Mouse (Mus musculus) midbrain, embryonic 13.5 days (tissue): Measurements from ENCODE around the gene Nfyc. TPM values are rescaled to one million over a fixed set of nuclear protein-coding genes. Genes with fewer than 3 reads are reported as not detected.

ENCODE experiments used
- ATAC-seq: fragments of 200-750 bp; cut with Nextera tagmentation; 2 replicates; pipeline ENCODE4 v1.8.0; 2017; ENCODE audit warnings: mild to moderate bottlenecking, moderate TSS enrichment, moderate library complexity
- H3K27ac ChIP-seq: fragments of 300-500 bp; sonication (generic); 2 replicates; pipeline ENCODE4 v1.5.1; 2015; ENCODE audit warnings: inconsistent platforms, mild to moderate bottlenecking, moderate library complexity
- H3K27me3 ChIP-seq: fragments of 300-500 bp; sonication (generic); 2 replicates; pipeline ENCODE4 v1.6.1; 2015; ENCODE audit warnings: mild to moderate bottlenecking, inconsistent platforms
- H3K36me3 ChIP-seq: fragments of 300-500 bp; sonication (generic); 2 replicates; pipeline ENCODE4 v1.6.1; 2015; ENCODE audit warnings: mild to moderate bottlenecking, inconsistent platforms
- H3K4me1 ChIP-seq: fragments of 300-500 bp; sonication (generic); replicated peaks from 2 replicates; pipeline ENCODE4 v1.6.1; 2015; ENCODE audit warnings: inconsistent platforms
- H3K4me2 ChIP-seq: fragments of 300-500 bp; sonication (generic); replicated peaks from 2 replicates; pipeline ENCODE4 v1.6.1; 2015; ENCODE audit warnings: moderate library complexity, mild to moderate bottlenecking, inconsistent platforms
- H3K4me3 ChIP-seq: fragments of 300-500 bp; sonication (generic); replicated peaks from 2 replicates; pipeline ENCODE4 v1.5.1; 2015; ENCODE audit warnings: mild to moderate bottlenecking, inconsistent platforms
- H3K9ac ChIP-seq: fragments of 300-500 bp; sonication (generic); replicated peaks from 2 replicates; pipeline ENCODE4 v1.6.1; 2015; ENCODE audit warnings: mild to moderate bottlenecking, inconsistent platforms
- H3K9me3 ChIP-seq: fragments of 300-500 bp; sonication (generic); 2 replicates; pipeline ENCODE4 v1.6.1; 2016; ENCODE audit warnings: mild to moderate bottlenecking, inconsistent platforms
- WGBS: fragments of 180-500 bp; shearing (Covaris S2); methylation state at CpG from one replicate; pipeline ENCODE4 v1.1.7; 2015; 5-methylcytosine and 5-hydroxymethylcytosine counted together
- polyA plus RNA-seq: library from polyadenylated mRNA; unstranded; fragments of >200 nt; fragmentation: Nextera tagmentation; extraction: Ambion mirVana; gene quantifications from 2 replicates; pipeline ENCODE4 v1.2.1, GENCODE M21; 2015

Nfyc gene
- polyA plus RNA-seq, 1 experiment from 2014 or later, result 87.1 TPM

GRCm38 (mm10) chr4:120854588-120855319 lies 23.4 kb upstream of the Nfyc start, which contains the start of gene Rims3:
Gene Rims3, plus strand, starts transcription at chr4:120854816.
- peak within 1 kb of the TSS; percentile 76 for H3K9ac ChIP-seq
- no peaks in the 10 kb centered on the region for H3K36me3 ChIP-seq
- H3K27me3 ChIP-seq, result peaks cover 35% of the 10 kb centered on the region
- 1% methylated on average over 63 of the region's 68 CpGs for WGBS
- no peaks in the 10 kb centered on the region for H3K9me3 ChIP-seq
- H3K4me1 ChIP-seq, result peaks cover 21% of the 10 kb centered on the region
- peak; percentile 72 for ATAC-seq
- peak within 1 kb of the TSS; percentile 65 for H3K4me3 ChIP-seq
- no peak within 1 kb of the TSS for H3K27ac ChIP-seq
- H3K4me2 ChIP-seq, result peak within 1 kb of the TSS; percentile 85

GRCm38 (mm10) chr4:120850946-120851345 lies 19.6 kb upstream of the Nfyc start:
- Histone ChIP-seq H3K4me2 (no peak overlapping the region), H3K4me1 (peaks cover 8% of the 10 kb centered on the region), H3K4me3 (no peak overlapping the region), H3K27ac (no peak overlapping the region), H3K36me3 (no peaks in the 10 kb centered on the region), H3K9me3 (no peaks in the 10 kb centered on the region), H3K27me3 (peaks cover 31% of the 10 kb centered on the region), H3K9ac (no peak overlapping the region)
- ATAC-seq, result peak; percentile 25; the same call in 1 of the 2 replicates
- WGBS, result 3% methylated on average over 10 of the region's 10 CpGs

GRCm38 (mm10) chr4:120849451-120849850 lies 18.1 kb upstream of the Nfyc start:
- H3K9ac ChIP-seq, result 0 out of 2 replicates have a peak overlapping the region, but pooled peaks have one; percentile 1
- no peak overlapping the region for H3K4me3 ChIP-seq
- ATAC-seq, result no peak
- H3K27ac ChIP-seq, result no peak overlapping the region
- no peak overlapping the region for H3K4me2 ChIP-seq
- H3K36me3 ChIP-seq, result no peaks in the 10 kb centered on the region
- H3K27me3 ChIP-seq, result peaks cover 25% of the 10 kb centered on the region
- no peaks in the 10 kb centered on the region for H3K9me3 ChIP-seq
- H3K4me1 ChIP-seq, result no peaks in the 10 kb centered on the region
- 72% methylated on average over 11 of the region's 11 CpGs for WGBS

GRCm38 (mm10) chr4:120848909-120849308 lies 17.5 kb upstream of the Nfyc start:
- Histone ChIP-seq H3K36me3 (no peaks in the 10 kb centered on the region), H3K4me2 (no peak overlapping the region), H3K9ac (no peak overlapping the region), H3K9me3 (no peaks in the 10 kb centered on the region), H3K4me3 (no peak overlapping the region), H3K27ac (no peak overlapping the region), H3K4me1 (no peaks in the 10 kb centered on the region), H3K27me3 (peaks cover 25% of the 10 kb centered on the region)
- ATAC-seq, result no peak
- WGBS, result 80% methylated on average over 6 of the region's 6 CpGs

GRCm38 (mm10) chr4:120845098-120845497 lies 13.7 kb upstream of the Nfyc start:
- 85% methylated on average over 4 of the region's 4 CpGs for WGBS
- H3K27me3 ChIP-seq, result no peaks in the 10 kb centered on the region
- no peaks in the 10 kb centered on the region for H3K36me3 ChIP-seq
- no peak overlapping the region for H3K4me3 ChIP-seq
- no peak overlapping the region for H3K27ac ChIP-seq
- no peak overlapping the region for H3K9ac ChIP-seq
- H3K9me3 ChIP-seq, result no peaks in the 10 kb centered on the region
- no peaks in the 10 kb centered on the region for H3K4me1 ChIP-seq
- H3K4me2 ChIP-seq, result no peak overlapping the region
- ATAC-seq, result no peak

- WGBS, result 66% methylated on average over 7 of the region's 7 CpGs
These were observed 13.2 kb upstream of the Nfyc start for GRCm38 (mm10) chr4:120844423-120845082.

GRCm38 (mm10) chr4:120841342-120841741 lies 10.0 kb upstream of the Nfyc start:
- 86% methylated on average over 3 of the region's 3 CpGs for WGBS
- H3K27me3 ChIP-seq, result no peaks in the 10 kb centered on the region
- H3K9me3 ChIP-seq, result no peaks in the 10 kb centered on the region
- no peaks in the 10 kb centered on the region for H3K36me3 ChIP-seq
- no peak overlapping the region for H3K4me2 ChIP-seq
- no peak overlapping the region for H3K27ac ChIP-seq
- no peak for ATAC-seq
- no peaks in the 10 kb centered on the region for H3K4me1 ChIP-seq
- H3K4me3 ChIP-seq, result no peak overlapping the region
- H3K9ac ChIP-seq, result no peak overlapping the region

More at GRCm38 (mm10) chr4:120844423-120845082, 13.2 kb upstream of the Nfyc start:
- ATAC-seq, result no peak
- Histone ChIP-seq H3K4me3 (no peak overlapping the region), H3K27ac (no peak overlapping the region), H3K4me2 (no peak overlapping the region), H3K4me1 (no peaks in the 10 kb centered on the region), H3K9me3 (no peaks in the 10 kb centered on the region), H3K9ac (no peak overlapping the region), H3K27me3 (no peaks in the 10 kb centered on the region), H3K36me3 (no peaks in the 10 kb centered on the region)

GRCm38 (mm10) chr4:120830767-120831166 lies 605 bp downstream of the Nfyc start:
- WGBS, result 79% methylated on average over 5 of the region's 5 CpGs
- ATAC-seq, result no peak
- H3K4me3 ChIP-seq, result no peak overlapping the region
- H3K27me3 ChIP-seq, result no peaks in the 10 kb centered on the region
- no peak overlapping the region for H3K9ac ChIP-seq
- no peak overlapping the region for H3K4me2 ChIP-seq
- no peaks in the 10 kb centered on the region for H3K9me3 ChIP-seq
- H3K27ac ChIP-seq, result no peak overlapping the region
- no peaks in the 10 kb centered on the region for H3K36me3 ChIP-seq
- no peaks in the 10 kb centered on the region for H3K4me1 ChIP-seq

- Histone ChIP-seq H3K9ac (no peak overlapping the region), H3K4me2 (peak overlapping the region; percentile 64; the same call in 1 of the 2 replicates), H3K4me1 (peaks cover 22% of the 10 kb centered on the region), H3K4me3 (peak overlapping the region; percentile 72; the same call in 1 of the 2 replicates), H3K27me3 (no peaks in the 10 kb centered on the region), H3K36me3 (no peaks in the 10 kb centered on the region), H3K9me3 (no peaks in the 10 kb centered on the region), H3K27ac (peak overlapping the region; percentile 100; the same call in 1 of the 2 replicates)
- no peak for ATAC-seq
- 95% methylated on average over 6 of the region's 6 CpGs for WGBS
These were observed 5.0 kb downstream of the Nfyc start for GRCm38 (mm10) chr4:120826418-120826817.

GRCm38 (mm10) chr4:120825577-120826326 lies 5.6 kb downstream of the Nfyc start:
- under 1% methylated on average over 48 of the region's 55 CpGs for WGBS
- H3K4me1 ChIP-seq, result peaks cover 22% of the 10 kb centered on the region

GRCm38 (mm10) chr4:120825100-120825553 lies 6.2 kb downstream of the Nfyc start:
- under 1% methylated on average over 47 of the region's 53 CpGs for WGBS
- Histone ChIP-seq H3K4me3 (peak overlapping the region; percentile 72), H3K27me3 (no peaks in the 10 kb centered on the region), H3K9me3 (no peaks in the 10 kb centered on the region), H3K4me2 (peak overlapping the region; percentile 64), H3K9ac (peak overlapping the region; percentile 99), H3K36me3 (no peaks in the 10 kb centered on the region), H3K4me1 (peaks cover 22% of the 10 kb centered on the region), H3K27ac (peak overlapping the region; percentile 100)
- peak; percentile 96 for ATAC-seq

More at GRCm38 (mm10) chr4:120825577-120826326, 5.6 kb downstream of the Nfyc start:
- H3K27ac ChIP-seq, result peak overlapping the region; percentile 100
- ATAC-seq, result peak; percentile 93
- H3K9me3 ChIP-seq, result no peaks in the 10 kb centered on the region
- H3K27me3 ChIP-seq, result no peaks in the 10 kb centered on the region
- peak overlapping the region; percentile 72 for H3K4me3 ChIP-seq
- H3K4me2 ChIP-seq, result peak overlapping the region; percentile 64
- no peaks in the 10 kb centered on the region for H3K36me3 ChIP-seq
- peak overlapping the region; percentile 99 for H3K9ac ChIP-seq
